Mouse (Mus musculus): ENCODE results near the gene Zfp319.
"Not testable (repeated sequence)": the region's sequence is repeated elsewhere in the genome, so short reads cannot be mapped to it uniquely, and the experiment has no call there.

Gene Zfp319

DNA sequence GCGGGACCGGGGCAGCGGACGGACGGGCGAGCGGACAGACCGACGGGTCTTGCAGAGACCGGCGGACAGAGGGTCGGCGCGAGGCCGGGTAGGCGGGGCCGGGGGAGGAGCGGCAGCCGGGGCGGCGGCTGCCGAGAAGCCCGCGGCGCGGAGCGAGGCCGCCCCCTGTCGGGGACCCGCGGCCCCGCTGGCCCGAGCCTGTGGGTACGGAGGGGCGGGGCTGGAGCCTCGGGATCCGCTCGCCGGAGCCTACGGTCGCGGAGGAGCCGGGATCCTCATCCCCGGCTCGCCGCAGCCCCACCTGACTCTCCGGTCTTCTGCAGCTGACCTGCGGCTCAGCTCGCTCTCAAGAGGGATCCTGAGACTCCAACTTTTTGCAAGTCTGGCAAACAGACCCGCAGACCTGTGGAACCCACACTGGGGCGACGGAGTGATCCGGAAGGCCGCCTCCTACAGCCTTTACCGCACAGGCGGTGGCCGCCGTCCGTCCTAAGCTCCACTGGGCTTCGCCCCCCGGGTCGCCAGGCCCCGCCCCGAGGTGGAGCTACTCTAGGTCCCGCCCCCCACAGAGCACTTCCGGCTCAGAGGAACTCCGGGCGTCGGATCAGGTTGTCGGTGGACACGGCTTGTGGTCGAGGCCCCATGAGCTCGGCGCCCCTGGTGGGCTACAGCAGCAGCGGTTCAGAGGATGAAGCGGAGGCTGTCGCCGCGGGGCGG lies at the start of gene Zfp319, which contains the start of gene Usb1:
Gene Zfp319, minus strand, starts transcription at position 231 of the 717 bp plus-strand sequence.
Gene Usb1, plus strand, starts transcription at position 565 of the 717 bp plus-strand sequence.
- DNase-seq: peak; percentile 97

DNA sequence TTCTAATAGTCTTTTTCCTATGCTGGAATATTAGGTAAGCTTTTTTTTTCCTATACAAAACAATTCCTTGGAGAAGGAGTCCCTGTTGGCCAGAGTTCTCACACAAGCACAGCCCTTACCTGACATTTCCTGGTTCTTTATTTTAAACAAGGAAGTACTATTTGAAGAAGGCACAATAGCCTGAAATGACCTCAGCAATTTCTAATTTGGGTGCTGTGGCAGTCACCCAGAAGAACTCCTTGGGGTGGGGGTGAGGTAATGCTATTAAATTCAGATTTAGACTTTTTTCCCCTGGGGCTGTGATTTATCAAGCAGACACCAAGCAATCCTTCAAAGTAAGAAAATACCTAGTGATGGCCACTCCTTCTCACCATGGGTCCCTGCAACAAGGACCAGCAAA lies 49.2 kb upstream of the Zfp319 start:
- no peak for DNase-seq

DNA sequence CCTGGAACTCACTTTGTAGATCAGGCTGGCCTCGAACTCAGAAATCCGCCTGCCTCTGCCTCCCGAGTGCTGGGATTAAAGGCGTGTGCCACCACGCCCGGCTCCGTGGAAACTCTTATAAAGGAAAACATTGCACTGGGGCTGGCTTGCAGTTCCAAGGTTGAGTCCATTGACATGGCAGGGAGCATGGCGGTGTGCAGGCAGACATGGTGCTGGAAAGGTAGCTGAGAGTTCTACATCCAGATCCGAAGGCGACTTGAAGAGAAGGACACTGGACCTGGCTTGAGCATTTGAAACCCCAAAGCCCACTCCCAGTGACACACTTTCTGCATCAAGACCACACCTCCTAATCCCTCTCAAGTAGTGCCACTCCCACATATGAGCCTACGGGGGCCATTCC lies 47.2 kb upstream of the Zfp319 start:
- DNase-seq: not testable (repeated sequence)

DNA sequence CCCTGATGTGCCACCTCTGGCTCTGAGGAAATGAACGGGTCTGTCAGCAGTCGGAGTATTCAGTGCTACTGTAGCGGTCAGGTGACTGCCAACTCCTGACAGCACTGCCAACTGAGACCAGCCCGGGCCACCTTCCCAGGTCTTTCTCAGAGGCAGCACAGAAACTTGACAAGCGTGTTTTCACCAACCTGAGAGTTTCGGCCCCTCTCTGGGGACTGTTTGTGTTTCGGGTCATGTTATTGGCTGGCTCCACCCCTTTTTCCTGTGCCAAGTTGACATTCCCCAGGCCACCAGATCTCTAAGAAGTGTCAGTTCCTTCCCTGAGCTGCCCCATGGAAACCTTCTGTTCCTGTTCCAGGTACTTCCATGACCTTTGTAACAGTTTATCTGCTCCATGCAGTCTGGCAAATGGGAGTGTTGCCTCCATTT lies 46.1 kb upstream of the Zfp319 start:
- DNase-seq: peak; percentile 55

DNA sequence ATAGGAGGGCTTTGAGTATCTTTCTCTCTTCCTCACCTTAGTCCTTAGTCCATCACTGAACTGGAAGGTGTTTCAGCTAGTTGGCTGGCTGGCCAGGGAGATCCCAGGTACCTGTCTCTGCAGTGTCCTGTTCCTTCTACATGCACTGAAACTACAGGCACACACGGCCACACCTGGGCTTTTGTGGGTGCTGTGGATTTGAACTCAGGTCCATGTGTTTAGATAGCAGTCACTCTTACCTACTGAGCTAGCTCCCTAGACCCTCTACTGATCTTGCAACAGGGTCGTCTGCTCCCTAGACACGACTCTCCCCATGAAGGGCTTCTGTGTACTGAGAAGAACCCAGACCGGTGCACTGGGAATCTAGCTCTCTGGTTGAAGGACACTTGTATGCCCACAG lies 45.4 kb upstream of the Zfp319 start:
- no peak for DNase-seq

DNA sequence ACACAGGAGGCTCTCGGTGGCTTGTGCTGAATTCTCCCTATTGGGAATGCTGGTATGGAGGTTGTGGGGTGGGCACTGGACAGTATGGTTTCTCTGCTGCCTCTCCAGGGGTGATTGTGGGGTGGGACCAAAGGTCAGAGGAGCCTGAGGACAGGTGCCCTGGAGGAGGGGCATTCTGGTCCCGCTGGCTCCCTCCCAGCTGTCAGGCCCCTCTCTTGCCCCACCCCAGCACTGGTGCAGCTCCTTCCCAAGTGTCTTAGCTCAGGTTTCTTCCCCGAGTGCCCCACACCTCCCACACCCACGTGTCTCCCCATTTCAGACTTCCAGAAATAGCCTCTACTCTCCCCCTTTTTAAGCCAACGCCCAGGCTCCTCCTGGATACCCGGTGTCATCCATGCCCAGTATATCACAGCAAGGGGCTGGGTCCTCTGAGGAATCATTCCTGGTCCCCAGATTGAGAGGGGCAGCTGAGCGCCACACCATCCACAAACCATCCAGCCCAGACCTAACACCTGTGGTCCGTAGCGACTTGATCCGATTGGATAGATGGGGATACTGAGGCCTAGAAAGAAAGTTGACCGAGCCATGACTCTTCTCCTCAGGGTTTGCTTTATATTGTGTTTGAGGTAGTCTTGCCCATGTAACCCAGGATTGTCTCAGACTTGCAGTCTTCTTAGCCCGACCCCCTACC lies 44.7 kb upstream of the Zfp319 start:
- no peak for DNase-seq

DNA sequence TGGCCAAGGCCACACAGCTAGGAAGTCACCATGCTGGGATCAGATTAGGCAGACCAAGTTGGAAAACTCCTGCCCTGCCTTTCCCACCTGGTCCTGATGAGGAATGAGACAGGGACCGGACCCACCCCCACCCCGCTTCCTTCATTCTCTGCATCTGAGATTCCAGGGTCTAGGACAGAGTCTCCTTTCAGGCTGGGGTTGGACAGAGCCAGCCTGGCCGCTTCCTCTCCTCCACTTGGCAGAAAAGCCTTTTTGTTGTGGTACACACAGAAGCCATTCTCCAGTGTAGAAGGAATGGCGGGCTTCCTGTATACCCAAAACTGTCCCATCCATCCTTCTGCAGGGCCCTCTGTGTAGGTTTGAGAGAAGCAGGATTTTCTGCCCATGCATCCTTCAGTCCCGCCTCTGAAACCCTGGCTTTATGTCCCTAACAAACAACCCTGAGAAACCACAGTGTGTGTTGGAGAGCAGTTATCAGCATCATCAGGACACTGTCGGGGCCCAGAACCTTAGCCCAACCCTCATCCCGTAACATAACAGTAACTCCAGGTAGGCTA lies 43.7 kb upstream of the Zfp319 start:
- DNase-seq: no peak

DNA sequence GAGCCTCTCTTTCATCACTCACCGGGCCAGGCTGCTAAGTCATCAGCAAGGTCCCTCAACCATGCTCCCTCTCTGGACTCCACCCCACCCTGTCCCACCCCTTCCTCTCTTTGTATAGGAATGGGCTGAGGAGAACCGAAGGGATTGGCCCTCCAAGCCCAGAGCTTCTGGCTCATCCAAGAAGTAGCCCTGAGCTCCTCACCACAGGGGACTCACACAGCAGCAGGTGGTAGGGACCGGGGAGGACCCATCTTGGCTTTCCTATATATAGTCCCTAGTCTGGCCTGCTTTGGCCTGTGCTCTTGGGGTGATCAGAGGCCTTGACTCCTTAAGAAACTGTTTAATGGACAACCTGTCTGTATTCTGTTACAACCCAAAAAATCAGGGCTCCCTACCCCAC lies 42.7 kb upstream of the Zfp319 start:
- DNase-seq: no peak

DNA sequence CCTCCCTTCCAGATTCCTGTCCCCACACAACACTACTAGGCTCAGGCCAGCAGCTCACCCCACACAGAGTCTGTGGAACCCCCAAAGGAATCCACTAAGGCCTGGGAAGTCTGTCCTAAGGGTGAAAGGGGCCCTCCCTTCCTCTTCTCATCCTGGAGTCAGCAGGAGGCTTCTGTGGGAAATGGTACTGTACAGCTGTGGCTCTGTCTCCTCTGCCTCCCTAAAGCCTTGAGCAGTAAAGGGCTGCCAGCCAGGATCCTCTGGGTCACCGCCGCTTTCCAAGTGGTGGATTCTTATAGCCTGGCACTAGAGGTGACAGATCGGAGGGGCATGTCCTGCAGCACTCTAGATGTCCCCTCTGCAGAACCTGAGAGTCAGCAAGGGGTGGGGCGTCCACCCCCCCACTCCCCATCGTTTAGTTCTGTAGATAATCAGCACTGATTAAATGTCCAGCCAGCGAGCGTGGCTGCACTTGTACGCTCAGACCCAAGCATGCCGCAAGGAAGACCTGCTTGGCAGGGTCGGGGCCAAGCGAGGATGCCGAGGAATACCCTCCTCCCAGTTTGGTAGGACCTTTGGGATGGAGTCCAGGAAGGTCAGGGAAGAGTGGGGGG lies 41.7 kb upstream of the Zfp319 start:
- no peak for DNase-seq

DNA sequence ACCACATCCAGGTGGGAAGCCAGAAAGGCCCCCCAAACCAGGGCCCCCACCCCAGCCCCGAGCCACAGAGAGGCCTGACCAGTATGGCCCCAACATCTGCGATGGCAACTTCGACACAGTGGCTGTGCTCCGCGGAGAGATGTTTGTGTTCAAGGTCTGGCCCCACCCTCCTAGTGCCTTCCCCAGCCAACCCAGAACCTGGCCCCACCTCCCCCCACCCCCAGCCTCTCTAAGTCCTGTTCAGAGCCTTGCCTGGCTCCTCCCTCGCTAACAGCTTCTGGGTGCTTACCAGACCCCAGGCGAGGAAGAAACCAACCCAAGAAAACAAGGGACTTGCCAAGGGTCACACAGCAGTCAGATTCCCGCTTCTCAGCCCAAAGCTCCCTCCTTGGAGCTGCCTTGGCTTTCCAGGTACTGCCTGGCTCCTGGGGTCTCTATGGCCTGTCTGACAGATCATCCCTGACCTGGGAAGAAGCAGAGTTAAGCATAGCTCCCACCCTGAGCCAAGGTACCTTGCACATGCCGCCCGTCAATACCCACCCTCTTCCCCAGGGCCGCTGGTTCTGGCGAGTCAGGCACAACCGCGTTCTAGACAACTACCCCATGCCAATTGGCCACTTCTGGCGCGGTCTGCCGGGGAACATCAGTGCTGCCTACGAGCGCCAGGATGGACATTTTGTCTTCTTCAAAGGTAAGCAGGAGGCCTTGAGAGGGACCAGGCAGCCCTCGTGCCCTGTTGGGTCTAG lies 38.0 kb upstream of the Zfp319 start:
- no peak for DNase-seq

DNA sequence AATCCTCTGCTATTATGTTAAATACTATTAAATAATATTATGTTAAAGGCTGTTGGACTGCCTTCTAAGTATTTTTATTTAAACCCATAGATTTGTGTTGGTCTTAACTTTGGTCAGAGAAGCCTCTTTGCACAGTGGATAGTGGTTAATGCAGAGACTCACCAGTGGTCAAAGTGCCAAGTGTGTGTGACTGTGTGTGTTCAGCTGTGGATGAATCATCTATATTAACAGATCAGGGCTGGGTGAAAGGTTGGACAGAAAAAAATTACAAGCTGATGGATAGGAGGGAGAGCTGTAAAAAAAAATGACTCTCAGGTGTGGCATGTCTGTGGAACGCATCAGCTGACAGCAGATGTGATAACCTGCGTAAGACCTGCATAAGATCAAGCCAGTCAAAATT lies 32.1 kb upstream of the Zfp319 start:
- DNase-seq: no peak

DNA sequence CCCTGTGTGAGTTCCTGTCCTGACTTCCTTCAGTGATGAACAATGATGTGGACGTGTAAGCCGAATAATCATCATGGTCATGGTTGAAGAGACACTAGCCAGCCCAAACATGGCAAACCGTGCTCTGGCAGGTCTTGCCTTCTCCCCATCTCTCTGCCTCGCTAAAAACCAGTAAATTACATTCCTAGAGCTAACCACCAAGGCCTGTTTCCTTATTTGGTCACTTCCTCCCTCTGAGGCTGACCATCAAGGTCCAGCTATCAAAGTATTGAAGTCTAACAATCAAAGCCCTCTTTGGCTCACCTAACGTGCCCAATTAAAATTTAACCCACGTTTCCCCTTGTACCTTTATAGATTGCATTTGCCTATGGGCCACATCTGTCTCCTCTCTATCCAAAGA lies 30.5 kb upstream of the Zfp319 start:
- DNase-seq: no peak

DNA sequence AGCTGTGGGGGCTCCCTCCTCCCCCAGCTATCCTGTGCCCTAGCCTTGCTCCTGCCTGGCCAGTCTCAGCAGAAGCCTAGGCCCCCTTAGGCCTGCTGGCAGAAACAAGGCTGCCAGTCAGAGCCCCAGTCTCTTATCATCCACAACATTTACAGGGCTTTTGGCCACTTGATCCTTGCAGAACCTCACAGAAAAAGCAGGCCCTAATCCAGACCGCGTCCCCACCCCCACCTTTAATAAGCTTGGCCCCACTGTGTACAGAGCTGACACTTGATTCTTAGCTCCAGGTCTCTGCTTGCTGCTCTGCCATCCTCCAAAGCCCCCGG lies 29.2 kb upstream of the Zfp319 start:
- no peak for DNase-seq

DNA sequence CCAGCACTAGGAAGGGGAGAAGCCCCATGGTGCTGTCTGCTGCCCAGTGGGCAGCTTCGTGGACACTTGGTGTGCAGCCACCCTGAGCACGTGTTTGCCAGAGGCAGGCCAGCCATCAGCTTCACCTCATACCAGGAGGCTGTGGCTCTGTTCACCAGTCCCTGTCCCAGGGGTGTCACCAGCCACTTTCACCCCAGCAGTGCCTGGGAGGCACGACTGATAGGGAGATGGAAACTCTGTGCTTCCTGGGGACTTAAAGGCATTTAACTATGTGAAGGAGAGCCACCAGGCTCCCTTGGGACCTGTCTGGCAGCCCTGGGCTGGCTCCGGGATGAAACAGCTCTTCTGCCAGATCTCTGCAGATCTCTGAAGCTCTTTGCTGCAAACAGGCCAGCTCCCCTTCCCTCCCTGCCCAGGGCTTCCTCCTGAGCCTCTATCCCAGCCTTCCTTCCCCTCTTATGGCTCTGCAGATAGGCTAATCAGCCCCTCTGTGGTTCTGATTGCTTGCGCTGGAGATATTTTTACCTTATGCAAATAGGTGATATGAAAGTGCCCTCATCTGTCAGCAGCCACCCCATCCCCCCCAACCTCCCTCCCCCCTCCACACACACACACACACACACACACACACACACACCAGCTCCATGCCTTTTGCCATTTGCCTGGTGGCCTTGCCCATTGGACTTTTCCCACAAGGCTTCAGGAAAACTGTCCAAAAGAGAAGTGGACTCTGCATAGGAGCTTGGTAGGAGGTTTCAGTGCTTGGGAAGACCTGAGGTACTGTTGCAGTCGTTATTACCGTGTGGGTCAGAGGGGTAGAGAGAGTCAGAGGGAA lies 28.6 kb upstream of the Zfp319 start:
- no peak for DNase-seq

DNA sequence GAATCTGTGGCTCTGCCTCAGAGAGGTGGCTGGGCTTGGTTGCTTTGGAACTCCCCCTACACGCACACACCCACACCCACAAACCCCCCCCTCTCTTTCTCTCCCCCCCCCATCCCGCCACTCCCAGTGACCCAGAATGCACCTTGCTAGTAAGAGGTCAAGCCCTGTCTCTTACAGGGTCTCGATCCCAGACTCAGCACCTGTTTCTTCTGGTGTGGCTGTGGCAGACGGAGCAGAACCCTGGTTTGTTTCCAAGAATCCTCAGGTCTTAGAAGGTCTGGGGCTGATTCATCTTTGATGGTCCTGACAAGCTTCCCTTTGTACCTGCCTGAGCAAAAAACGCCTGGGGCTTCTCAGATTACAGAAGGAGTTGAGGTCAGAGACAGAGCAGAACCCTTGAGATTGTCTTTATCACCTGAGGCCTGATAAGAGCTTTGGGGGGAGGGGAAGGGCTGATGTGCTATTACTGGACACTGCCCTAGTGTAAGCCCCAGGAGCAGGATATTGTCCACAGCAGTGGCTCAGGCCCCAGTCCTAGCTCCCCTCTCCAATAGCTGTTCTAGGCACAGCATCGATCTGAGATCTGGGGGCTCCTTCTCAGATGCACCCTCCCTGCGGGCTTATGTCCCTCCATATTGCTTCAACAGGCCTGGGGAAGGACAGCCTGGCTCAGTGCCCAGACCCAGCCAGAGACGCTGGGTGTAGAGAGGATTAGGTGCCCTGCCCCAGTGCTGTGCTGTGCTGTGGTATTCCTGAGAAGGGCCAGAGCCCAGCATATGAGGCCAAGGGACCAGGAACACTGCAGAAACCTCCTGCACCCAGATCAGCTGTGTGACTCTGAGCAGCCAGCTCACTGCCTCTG lies 27.0 kb upstream of the Zfp319 start:
- DNase-seq: peak; percentile 40

DNA sequence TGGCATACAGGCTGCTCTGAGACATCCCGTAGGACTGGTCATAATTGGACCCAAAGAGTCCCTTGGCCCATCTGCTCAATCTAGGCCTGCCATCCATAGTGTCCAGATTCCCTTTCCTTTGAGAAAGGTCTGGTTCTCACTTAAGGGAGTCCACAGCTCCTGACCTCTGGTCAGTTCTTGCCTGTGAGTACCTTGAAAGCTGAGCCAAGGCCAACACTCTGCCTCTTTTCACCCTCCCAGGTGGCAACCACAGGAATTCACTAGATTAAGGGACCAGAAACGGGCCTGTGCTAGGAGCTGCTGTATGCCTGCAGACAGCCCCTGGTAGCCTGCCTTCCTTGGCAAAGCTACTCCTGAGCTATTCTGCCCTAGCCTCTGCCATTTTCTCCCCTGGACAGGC lies 22.9 kb upstream of the Zfp319 start:
- DNase-seq: no peak

DNA sequence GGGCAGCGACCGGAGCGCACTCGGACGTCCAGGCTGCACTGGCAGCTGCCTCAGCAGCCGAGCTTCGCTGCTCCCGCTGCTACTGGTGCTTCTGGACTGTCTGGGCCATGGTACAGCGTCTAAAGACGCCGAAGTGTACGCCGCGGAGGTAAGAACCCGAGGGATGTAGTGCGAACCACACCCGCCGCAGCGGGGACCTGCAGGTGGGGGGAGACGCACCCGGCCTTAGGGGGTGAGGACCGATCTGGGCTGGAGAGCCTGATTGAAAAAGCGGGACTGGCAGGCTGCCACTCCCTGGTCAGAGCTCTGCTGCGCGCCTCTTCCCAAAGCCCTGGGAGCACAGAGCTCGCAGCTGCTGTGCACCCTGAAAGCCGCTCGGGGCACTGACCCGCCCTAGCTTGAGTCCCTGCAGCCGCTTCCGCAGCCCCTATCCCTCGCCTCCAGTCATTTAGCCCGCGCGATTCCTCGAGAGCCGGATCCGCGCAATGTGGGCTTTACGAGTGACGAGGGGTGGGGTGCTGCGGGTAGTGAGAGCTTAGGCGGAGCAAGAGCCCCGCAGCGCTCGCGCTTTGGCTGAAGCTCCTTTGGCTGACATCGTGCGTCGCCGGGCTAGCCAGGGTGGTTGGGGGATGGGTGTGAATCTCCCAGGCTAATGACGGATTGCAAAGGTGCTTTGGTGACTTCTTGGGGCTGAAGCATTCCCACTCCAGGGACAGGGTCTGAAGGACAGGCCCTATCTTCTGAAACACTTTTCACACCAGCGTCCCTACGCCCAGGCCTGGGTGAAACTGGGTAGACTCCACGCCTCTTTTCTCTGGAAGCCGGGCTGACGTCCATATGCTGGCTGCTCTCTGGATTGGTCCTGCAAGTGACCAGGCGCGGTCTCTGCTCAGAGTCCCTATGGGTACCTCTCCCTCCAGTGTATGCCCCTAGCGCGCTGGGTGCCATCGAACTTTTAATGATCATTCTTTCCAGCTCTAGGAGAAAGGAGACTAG lies 21.4 kb upstream of the Zfp319 start:
- peak; percentile 72 for DNase-seq

DNA sequence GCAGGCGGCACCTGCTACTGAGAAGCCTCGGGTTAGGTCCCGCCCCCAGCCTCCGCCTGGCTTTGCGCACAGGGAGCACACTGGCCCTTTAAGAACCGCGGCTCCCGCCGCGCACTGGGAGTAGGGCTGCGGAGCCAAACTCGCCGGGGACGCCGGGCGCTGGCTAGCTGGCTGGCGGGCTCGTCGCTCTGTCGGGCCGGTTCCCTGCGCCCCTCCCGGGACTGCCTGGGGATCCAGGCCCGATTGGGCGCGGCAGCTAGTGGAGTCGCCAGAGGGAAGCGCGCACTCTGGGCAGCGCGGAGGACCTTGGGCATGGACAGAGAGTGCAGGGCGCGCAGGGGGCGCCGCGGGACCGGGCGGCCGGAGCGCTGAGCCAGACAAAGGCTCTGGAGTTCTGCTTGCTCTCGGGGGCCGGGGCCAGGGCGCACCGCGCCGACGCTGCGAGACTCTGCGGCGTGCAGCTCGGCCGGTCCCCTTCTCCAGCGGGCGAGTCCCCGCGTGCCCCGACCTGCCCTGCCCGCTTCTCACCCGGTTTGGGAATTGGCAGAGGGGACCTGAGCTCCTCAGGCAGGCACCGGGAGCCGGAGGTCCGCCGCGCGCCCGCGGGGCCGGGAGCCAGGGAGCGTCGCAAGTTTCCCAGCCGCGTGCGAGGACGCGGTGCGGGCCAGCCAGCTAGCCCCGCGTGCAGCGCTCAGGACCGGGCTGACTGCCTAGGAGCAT lies 20.6 kb upstream of the Zfp319 start, which contains the start of gene Mmp15:
Gene Mmp15, plus strand, starts transcription at position 118 of the 720 bp plus-strand sequence.
- DNase-seq: peak; percentile 84

DNA sequence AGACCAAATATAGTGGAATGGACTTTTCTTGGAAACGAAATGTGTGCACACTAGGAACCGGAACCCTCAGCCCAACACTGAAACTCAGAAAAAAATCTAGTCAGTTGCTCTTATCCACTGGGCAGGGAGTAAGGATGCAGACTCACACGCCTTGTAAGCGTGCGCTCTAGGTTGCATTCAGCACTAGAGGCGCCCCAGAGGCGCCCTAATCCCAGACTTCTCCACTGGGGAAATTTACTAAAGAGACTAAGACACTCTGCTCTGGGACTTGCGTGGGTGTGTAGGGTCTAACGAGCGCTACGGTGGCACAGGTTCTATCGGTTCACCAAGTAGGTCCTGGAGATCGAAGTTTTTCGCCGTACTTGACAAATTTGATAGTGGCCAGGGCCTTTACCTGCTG lies 19.7 kb upstream of the Zfp319 start:
- no peak for DNase-seq

Data from kidney, postnatal 10 days (tissue).